Mouse (Mus musculus) gastrocnemius, postnatal 14 days (tissue): ENCODE data around the gene Blvra. TPM values are rescaled to one million over a fixed set of nuclear protein-coding genes. Genes with fewer than 3 reads are reported as not detected.
"Not testable (repeated sequence)": the region's sequence is repeated elsewhere in the genome, so short reads cannot be mapped to it uniquely, and the experiment has no call there.

Experiments
- DNase-seq: peaks from one replicate; pipeline ENCODE4 v3.0.0; 2021; ENCODE audit warnings: mixed read lengths
- intact Hi-C: fragments of 180-260 bp; cut with DNase I; formaldehyde crosslinking; loops from one replicate; pipeline ENCODE4 v1.15.1; 2025; ENCODE audit warnings: low total_unique reads
- long read RNA-seq, 2 experiments: library from polyadenylated mRNA; stranded (forward); transcript quantifications; one replicate each; pipeline ENCODE4 v2.0.0; 2021
- total RNA-seq, 2 experiments: library from RNA; stranded (reverse); gene quantifications; 2 replicates each; pipeline ENCODE4 v1.2.3; 2021

Gene Blvra
- 10 to 100 TPM; 13.2 to 16.4 TPM for total RNA-seq
- long read RNA-seq, experiment 1, transcript Blvra-201 (8 exons, 1,160 nt), result major isoform, 6 of 19 reads
- long read RNA-seq, experiment 1, partial matches to known transcripts, result 0 of 19 reads
- long read RNA-seq, experiment 1, other reads (novel, unspliced or antisense), result 13 of 19 reads
- long read RNA-seq, experiment 2, transcript Blvra-201 (8 exons, 1,160 nt), result major isoform, 11 of 17 reads
- long read RNA-seq, experiment 2, partial matches to known transcripts, result 1 of 17 reads
- long read RNA-seq, experiment 2, other reads (novel, unspliced or antisense), result 5 of 17 reads

- peak; percentile 87 for DNase-seq
- intact Hi-C loops, result no loop called here
These were observed at the start of gene Blvra for GRCm38 (mm10) chr2:127070435-127070841. TSS of gene Blvra (plus strand) at chr2:127070665.

- no peak for DNase-seq
- intact Hi-C loops, result no loop called here
These were observed 35.4 kb upstream of the Blvra start for GRCm38 (mm10) chr2:127035006-127035605.

- intact Hi-C loops, result no loop called here
- DNase-seq, result no peak
These were observed 33.2 kb upstream of the Blvra start for GRCm38 (mm10) chr2:127037299-127037698.

GRCm38 (mm10) chr2:127061471-127061870 lies 9.0 kb upstream of the Blvra start:
- DNase-seq, result no peak
- intact Hi-C loops, result no loop called here

GRCm38 (mm10) chr2:127068806-127069205 lies 1.7 kb upstream of the Blvra start:
- DNase-seq, result no peak
- intact Hi-C loops, result no loop called here

GRCm38 (mm10) chr2:127069781-127070434 lies 557 bp upstream of the Blvra start:
- intact Hi-C loops, result no loop called here
- no peak for DNase-seq

- no peak for DNase-seq
- intact Hi-C loops, result no loop called here
These were observed 414 bp downstream of the Blvra start for GRCm38 (mm10) chr2:127070879-127071278.

- no peak for DNase-seq
- intact Hi-C loops, result no loop called here
These were observed 3.7 kb downstream of the Blvra start for GRCm38 (mm10) chr2:127074116-127074515.

- intact Hi-C loops, result no loop called here
- DNase-seq, result no peak
These were observed 7.1 kb downstream of the Blvra start for GRCm38 (mm10) chr2:127077611-127078010.

GRCm38 (mm10) chr2:127079066-127079465 lies 8.6 kb downstream of the Blvra start:
- DNase-seq, intact Hi-C loops: not testable (repeated sequence)

GRCm38 (mm10) chr2:127079881-127080590 lies 9.6 kb downstream of the Blvra start:
- intact Hi-C loops, result no loop called here
- DNase-seq, result no peak

GRCm38 (mm10) chr2:127080591-127081218 lies 10.2 kb downstream of the Blvra start:
- no peak for DNase-seq
- intact Hi-C loops, result no loop called here

- DNase-seq, result no peak
- intact Hi-C loops, result no loop called here
These were observed 15.8 kb downstream of the Blvra start for GRCm38 (mm10) chr2:127086235-127086634.

GRCm38 (mm10) chr2:127090151-127090550 lies 19.7 kb downstream of the Blvra start:
- intact Hi-C loops, DNase-seq: not testable (repeated sequence)

- DNase-seq, result no peak
- intact Hi-C loops, result no loop called here
These were observed 21.5 kb downstream of the Blvra start for GRCm38 (mm10) chr2:127092000-127092399.

- DNase-seq, result no peak
- intact Hi-C loops, result no loop called here
These were observed 38.5 kb downstream of the Blvra start for GRCm38 (mm10) chr2:127108986-127109385.

GRCm38 (mm10) chr2:127121591-127122235 lies 51.2 kb downstream of the Blvra start:
- intact Hi-C loops, result no loop called here
- DNase-seq, result no peak

- intact Hi-C loops, result no loop called here
- no peak for DNase-seq
These were observed 58.5 kb downstream of the Blvra start for GRCm38 (mm10) chr2:127128926-127129325.

- intact Hi-C loops, result no loop called here
These were observed 60.9 kb downstream of the Blvra start for GRCm38 (mm10) chr2:127131353-127131752.

More at GRCm38 (mm10) chr2:127131353-127131752, 60.9 kb downstream of the Blvra start:
- DNase-seq, result no peak
